Mouse (Mus musculus) stomach, postnatal 0 days (tissue): ENCODE results near the gene Map3k14. TPM values are rescaled to one million over a fixed set of nuclear protein-coding genes. Genes with fewer than 3 reads are reported as not detected.

Experiments used
- ATAC-seq: fragments of 200-750 bp; cut with Nextera tagmentation; 2 replicates; pipeline ENCODE4 v1.8.0; 2017; ENCODE audit not compliant: low FRiP score, low TSS enrichment
- DNase-seq: peaks from one replicate; pipeline ENCODE4 v3.0.0-alpha.2; 2016; ENCODE audit warnings: low spot score
- H3K27ac ChIP-seq: fragments of 300-500 bp; sonication (generic); replicated peaks from 2 replicates; pipeline ENCODE4 v1.5.1; 2014; ENCODE audit warnings: mild to moderate bottlenecking, control low read depth
- H3K27me3 ChIP-seq: fragments of 300-500 bp; sonication (generic); 2 replicates; pipeline ENCODE4 v1.6.1; 2014; ENCODE audit warnings: low read length; ENCODE audit not compliant: control insufficient read depth, insufficient read depth
- H3K36me3 ChIP-seq: fragments of 300-500 bp; sonication (generic); 2 replicates; pipeline ENCODE4 v1.6.1; 2014; ENCODE audit warnings: low read length, mixed read lengths; ENCODE audit not compliant: control insufficient read depth, insufficient read depth
- H3K4me1 ChIP-seq: fragments of 300-500 bp; sonication (generic); replicated peaks from 2 replicates; pipeline ENCODE4 v1.6.1; 2014; ENCODE audit warnings: antibody characterized with exemption; ENCODE audit not compliant: control insufficient read depth, insufficient read depth
- H3K4me2 ChIP-seq: fragments of 300-500 bp; sonication (generic); replicated peaks from 2 replicates; pipeline ENCODE4 v1.6.1; 2014; ENCODE audit warnings: low read depth, mild to moderate bottlenecking, control low read depth, moderate library complexity
- H3K4me3 ChIP-seq: fragments of 300-500 bp; sonication (generic); 2 replicates; pipeline ENCODE4 v1.5.1; 2014; ENCODE audit warnings: low read depth, low read length, control low read depth
- H3K9ac ChIP-seq: fragments of 300-500 bp; sonication (generic); 2 replicates; pipeline ENCODE4 v1.6.1; 2014; ENCODE audit warnings: mild to moderate bottlenecking, low read length, control low read depth, mixed read lengths
- H3K9me3 ChIP-seq: fragments of 300-500 bp; sonication (generic); 2 replicates; pipeline ENCODE4 v1.6.1; 2016; ENCODE audit warnings: low read length; ENCODE audit not compliant: control insufficient read depth
- CTCF ChIP-seq: IDR thresholded peaks from 2 replicates; pipeline ENCODE4 v1.5.1; 2016; ENCODE audit warnings: antibody characterized with exemption, low read depth, mild to moderate bottlenecking, moderate library complexity
- EP300 ChIP-seq: optimal IDR thresholded peaks from 2 replicates; pipeline ENCODE3; 2016; ENCODE audit warnings: antibody characterized with exemption
- WGBS: fragments of 180-500 bp; shearing (Covaris S2); extraction: QIAGEN DNeasy Blood & Tissue Kit; methylation state at CpG from one replicate; pipeline ENCODE4 v1.1.7; 2014; 5-methylcytosine and 5-hydroxymethylcytosine counted together
- polyA plus RNA-seq: library from polyadenylated mRNA; unstranded; fragments of >200 nt; fragmentation: Nextera tagmentation; extraction: Ambion mirVana; gene quantifications from 2 replicates; pipeline ENCODE4 v1.2.1, GENCODE M21; 2015

The Map3k14 gene
- polyA plus RNA-seq, 1 experiment from 2014 or later, result 1.6 TPM

GRCm38 (mm10) chr11:103311960-103312611, 44.8 kb upstream of the Map3k14 start:
- DNase-seq, result peak; percentile 79

GRCm38 (mm10) chr11:103309956-103310574, 42.8 kb upstream of the Map3k14 start:
- Histone ChIP-seq H3K27ac (no peak overlapping the region), H3K4me1 (peaks cover 2% of the 10 kb centered on the region; the same call in 1 of the 2 replicates), H3K27me3 (no peaks in the 10 kb centered on the region), H3K4me2 (no peak overlapping the region), H3K36me3 (no peaks in the 10 kb centered on the region), H3K4me3 (no peak overlapping the region), H3K9ac (no peak overlapping the region), H3K9me3 (no peaks in the 10 kb centered on the region)
- ATAC-seq (no peak), DNase-seq (no peak)
- TF ChIP-seq CTCF, result no peak
- TF ChIP-seq EP300, result no peak
- WGBS, result 61% methylated on average over 10 of the region's 10 CpGs

More at GRCm38 (mm10) chr11:103311960-103312611, 44.8 kb upstream of the Map3k14 start:
- WGBS, result 3% methylated on average over 27 of the region's 30 CpGs
- Histone ChIP-seq H3K9me3 (no peaks in the 10 kb centered on the region), H3K4me2 (peak overlapping the region; percentile 67), H3K36me3 (no peaks in the 10 kb centered on the region), H3K4me1 (peaks cover 2% of the 10 kb centered on the region; the same call in 1 of the 2 replicates), H3K27ac (peak overlapping the region; percentile 67), H3K4me3 (peak overlapping the region; percentile 23), H3K9ac (peak overlapping the region; percentile 63), H3K27me3 (no peaks in the 10 kb centered on the region)
- ATAC-seq, result peak; percentile 79
- TF ChIP-seq EP300 (no peak), CTCF (peak; percentile 6; the same call in 1 of the 2 replicates)

GRCm38 (mm10) chr11:103307910-103308309, 40.6 kb upstream of the Map3k14 start:
- H3K9me3 ChIP-seq, result no peaks in the 10 kb centered on the region
- no peaks in the 10 kb centered on the region for H3K36me3 ChIP-seq
- 41% methylated on average over 8 of the region's 8 CpGs for WGBS
- H3K9ac ChIP-seq, result no peak overlapping the region
- no peaks in the 10 kb centered on the region for H3K27me3 ChIP-seq
- no peak overlapping the region for H3K4me3 ChIP-seq
- no peak overlapping the region for H3K4me2 ChIP-seq
- peaks cover 2% of the 10 kb centered on the region; the same call in 1 of the 2 replicates for H3K4me1 ChIP-seq
- peak; percentile 33; the same call in 1 of the 2 replicates for ATAC-seq
- TF ChIP-seq EP300 (no peak), CTCF (no peak)
- DNase-seq, result no peak
- no peak overlapping the region for H3K27ac ChIP-seq

GRCm38 (mm10) chr11:103304525-103304924, 37.3 kb upstream of the Map3k14 start:
- H3K9me3 ChIP-seq, result no peaks in the 10 kb centered on the region
- no peaks in the 10 kb centered on the region for H3K27me3 ChIP-seq
- no peak overlapping the region for H3K27ac ChIP-seq
- no peaks in the 10 kb centered on the region for H3K36me3 ChIP-seq
- H3K4me2 ChIP-seq, result no peak overlapping the region
- 77% methylated on average over 9 of the region's 9 CpGs for WGBS
- no peak for ATAC-seq
- no peak overlapping the region for H3K4me3 ChIP-seq
- TF ChIP-seq CTCF (no peak), EP300 (no peak)
- H3K4me1 ChIP-seq, result no peaks in the 10 kb centered on the region
- no peak overlapping the region for H3K9ac ChIP-seq
- no peak for DNase-seq

- no peaks in the 10 kb centered on the region for H3K9me3 ChIP-seq
- no peak overlapping the region for H3K4me3 ChIP-seq
- 82% methylated on average over 7 of the region's 7 CpGs for WGBS
- H3K27me3 ChIP-seq, result no peaks in the 10 kb centered on the region
- H3K27ac ChIP-seq, result no peak overlapping the region
- no peak overlapping the region for H3K4me2 ChIP-seq
- no peaks in the 10 kb centered on the region for H3K36me3 ChIP-seq
- H3K9ac ChIP-seq, result no peak overlapping the region
- TF ChIP-seq EP300 (no peak), CTCF (no peak)
- ATAC-seq, result no peak
- no peaks in the 10 kb centered on the region; the same call in 1 of the 2 replicates for H3K4me1 ChIP-seq
- DNase-seq, result no peak
Measured at GRCm38 (mm10) chr11:103294772-103295171, 27.5 kb upstream of the Map3k14 start.

GRCm38 (mm10) chr11:103294066-103294465, 26.8 kb upstream of the Map3k14 start:
- Histone ChIP-seq H3K4me1 (no peaks in the 10 kb centered on the region; the same call in 1 of the 2 replicates), H3K27me3 (no peaks in the 10 kb centered on the region), H3K36me3 (no peaks in the 10 kb centered on the region), H3K4me2 (no peak overlapping the region), H3K9ac (no peak overlapping the region), H3K27ac (no peak overlapping the region), H3K9me3 (no peaks in the 10 kb centered on the region), H3K4me3 (no peak overlapping the region)
- WGBS, result 73% methylated on average over 6 of the region's 6 CpGs
- DNase-seq (no peak), ATAC-seq (no peak)
- TF ChIP-seq EP300, result no peak
- TF ChIP-seq CTCF, result no peak
